Mouse (Mus musculus): ENCODE results near the gene Rpl3. TPM values are rescaled to one million over a fixed set of nuclear protein-coding genes. Genes with fewer than 3 reads are reported as not detected.

Gene Rpl3
- polyA plus RNA-seq, 1 experiment from 2014 or later: 980 TPM

DNA sequence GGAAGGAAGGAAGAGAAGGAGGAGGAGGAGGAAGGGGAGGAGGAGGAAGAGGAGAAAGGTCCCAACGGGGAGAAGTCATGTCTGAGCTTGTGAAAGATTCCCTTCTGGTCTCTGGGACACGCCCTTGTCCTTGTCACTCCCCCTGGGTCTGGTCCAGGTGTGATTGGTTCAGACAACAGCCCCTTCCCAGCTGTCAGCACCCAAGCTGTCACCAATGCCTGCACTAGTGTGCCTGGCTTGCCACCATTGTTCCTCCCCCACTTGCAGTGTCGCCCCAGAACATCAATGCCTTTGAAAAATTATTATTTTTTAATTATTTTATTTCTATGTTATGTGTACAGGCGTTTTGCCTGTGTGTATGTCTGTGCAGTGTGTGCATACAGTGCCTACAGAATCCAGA lies 22.5 kb downstream of the Rpl3 start:
- 0 out of 2 replicates have a peak, but pooled peaks cover 4% of the 10 kb centered on the region for H3K27me3 ChIP-seq (ENCODE audit: insufficient read depth, poor library complexity, severe bottlenecking)
- no peaks in the 10 kb centered on the region for H3K36me3 ChIP-seq
- H3K4me3 ChIP-seq: no peak overlapping the region
- peaks cover 26% of the 10 kb centered on the region for H3K4me1 ChIP-seq
- DNase-seq (ENCODE audit: low spot score): no peak
- H3K9me3 ChIP-seq: no peaks in the 10 kb centered on the region
- H3K27ac ChIP-seq: no peak overlapping the region
- WGBS: 60% methylated on average over 4 of the region's 4 CpGs

- 54% methylated on average over 3 of the region's 3 CpGs for WGBS
Measured at GRCm38 (mm10) chr15:80066538-80066937, 25.1 kb downstream of the Rpl3 start.

DNA sequence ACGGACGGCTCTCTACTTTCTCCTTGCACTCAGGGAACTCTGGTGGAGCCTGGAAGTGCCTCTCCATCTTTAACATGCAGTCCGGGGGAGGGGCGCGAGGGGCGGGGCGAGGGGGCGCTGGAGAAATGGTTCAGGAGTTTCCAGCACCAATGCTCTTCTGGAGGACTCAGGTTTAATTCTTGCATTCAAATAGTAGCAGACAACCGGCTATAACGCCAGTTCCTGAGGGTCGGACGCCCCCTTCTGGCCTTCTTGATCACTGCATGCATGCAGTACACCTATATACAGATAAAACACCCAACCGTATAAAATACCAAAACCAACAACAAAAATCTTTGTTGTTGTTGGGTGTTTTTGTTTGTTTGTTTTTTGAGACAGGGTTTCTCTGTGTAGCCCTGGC lies 26.3 kb downstream of the Rpl3 start:
- no peak overlapping the region for H3K4me3 ChIP-seq
- no peak for DNase-seq (ENCODE audit: low spot score)
- H3K27ac ChIP-seq: no peak overlapping the region
- H3K36me3 ChIP-seq: no peaks in the 10 kb centered on the region
- no peaks in the 10 kb centered on the region for H3K9me3 ChIP-seq
- peaks cover 24% of the 10 kb centered on the region; the same call in 1 of the 2 replicates for H3K4me1 ChIP-seq
- H3K27me3 ChIP-seq (ENCODE audit: insufficient read depth, poor library complexity, severe bottlenecking): peaks cover 22% of the 10 kb centered on the region; the same call in 1 of the 2 replicates
- WGBS: 15% methylated on average over 13 of the region's 13 CpGs

More at GRCm38 (mm10) chr15:80066538-80066937, 25.1 kb downstream of the Rpl3 start:
- H3K27ac ChIP-seq: no peak overlapping the region
- no peak overlapping the region for H3K4me3 ChIP-seq
- peaks cover 27% of the 10 kb centered on the region for H3K4me1 ChIP-seq
- H3K9me3 ChIP-seq: no peaks in the 10 kb centered on the region
- DNase-seq (ENCODE audit: low spot score): no peak
- H3K36me3 ChIP-seq: no peaks in the 10 kb centered on the region
- H3K27me3 ChIP-seq (ENCODE audit: insufficient read depth, poor library complexity, severe bottlenecking): peaks cover 17% of the 10 kb centered on the region; the same call in 1 of the 2 replicates

GRCm38 (mm10) chr15:80064965-80065364 lies 26.7 kb downstream of the Rpl3 start:
- DNase-seq (ENCODE audit: low spot score): no peak
- Histone ChIP-seq H3K4me1 (peaks cover 19% of the 10 kb centered on the region; the same call in 1 of the 2 replicates), H3K27ac (no peak overlapping the region), H3K9me3 (no peaks in the 10 kb centered on the region), H3K36me3 (no peaks in the 10 kb centered on the region), H3K4me3 (no peak overlapping the region), H3K27me3 (ENCODE audit: insufficient read depth, poor library complexity, severe bottlenecking) (peaks cover 22% of the 10 kb centered on the region; the same call in 1 of the 2 replicates)
- WGBS: 78% methylated on average over 5 of the region's 5 CpGs

DNA sequence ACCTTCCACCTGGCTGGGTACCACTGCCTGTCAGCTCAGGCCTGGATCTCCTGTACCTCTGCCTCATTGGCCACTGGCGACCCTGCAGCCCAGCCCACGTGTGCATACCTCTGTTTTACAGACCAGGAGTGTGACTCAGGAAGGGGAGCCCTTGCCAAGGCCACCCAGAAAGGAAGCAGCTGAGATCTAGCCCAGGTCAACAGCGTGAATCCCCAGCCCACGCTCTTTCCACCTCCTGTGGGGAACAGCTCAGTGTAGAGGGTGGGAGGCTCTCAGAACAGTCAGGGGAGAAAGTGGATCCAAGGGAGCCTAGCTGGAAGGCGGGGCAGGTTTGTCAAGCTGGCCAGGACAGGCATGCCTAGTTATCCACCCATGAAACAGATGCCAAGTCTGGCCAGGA lies 28.8 kb downstream of the Rpl3 start:
- WGBS: 51% methylated on average over 5 of the region's 5 CpGs
- peak overlapping the region; percentile 16; the same call in 1 of the 2 replicates for H3K27ac ChIP-seq
- H3K4me3 ChIP-seq: no peak overlapping the region
- H3K27me3 ChIP-seq (ENCODE audit: insufficient read depth, poor library complexity, severe bottlenecking): peaks cover 22% of the 10 kb centered on the region; the same call in 1 of the 2 replicates
- 0 out of 2 replicates have a peak, but pooled peaks cover 15% of the 10 kb centered on the region for H3K4me1 ChIP-seq
- DNase-seq (ENCODE audit: low spot score): no peak
- H3K36me3 ChIP-seq: no peaks in the 10 kb centered on the region
- no peaks in the 10 kb centered on the region for H3K9me3 ChIP-seq

DNA sequence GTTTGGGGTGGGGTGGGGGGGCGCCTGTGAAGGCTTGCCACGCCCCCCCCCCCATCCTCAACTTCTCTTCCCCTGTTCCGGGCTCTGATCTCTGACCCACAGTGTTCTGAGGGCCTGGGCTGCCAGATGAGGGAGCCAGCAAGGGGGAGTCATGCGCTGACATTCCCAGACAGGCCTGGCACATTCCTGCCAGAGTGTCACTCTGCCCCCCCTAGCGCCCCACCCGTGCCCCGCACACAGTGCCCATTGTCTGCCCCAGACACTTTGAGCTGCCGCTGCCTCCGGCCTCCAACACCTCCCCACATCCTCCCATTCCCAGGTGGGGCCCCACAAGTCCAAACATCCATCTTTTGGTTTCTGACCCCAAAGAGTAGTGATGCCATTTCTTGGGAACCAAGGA lies 29.3 kb downstream of the Rpl3 start:
- Histone ChIP-seq H3K36me3 (no peaks in the 10 kb centered on the region), H3K4me3 (no peak overlapping the region), H3K9me3 (no peaks in the 10 kb centered on the region), H3K4me1 (0 out of 2 replicates have a peak, but pooled peaks cover 14% of the 10 kb centered on the region), H3K27me3 (ENCODE audit: insufficient read depth, poor library complexity, severe bottlenecking) (peaks cover 22% of the 10 kb centered on the region; the same call in 1 of the 2 replicates), H3K27ac (0 out of 2 replicates have a peak overlapping the region, but pooled peaks have one; percentile 16)
- DNase-seq (ENCODE audit: low spot score): no peak
- 71% methylated on average over 7 of the region's 9 CpGs for WGBS

DNA sequence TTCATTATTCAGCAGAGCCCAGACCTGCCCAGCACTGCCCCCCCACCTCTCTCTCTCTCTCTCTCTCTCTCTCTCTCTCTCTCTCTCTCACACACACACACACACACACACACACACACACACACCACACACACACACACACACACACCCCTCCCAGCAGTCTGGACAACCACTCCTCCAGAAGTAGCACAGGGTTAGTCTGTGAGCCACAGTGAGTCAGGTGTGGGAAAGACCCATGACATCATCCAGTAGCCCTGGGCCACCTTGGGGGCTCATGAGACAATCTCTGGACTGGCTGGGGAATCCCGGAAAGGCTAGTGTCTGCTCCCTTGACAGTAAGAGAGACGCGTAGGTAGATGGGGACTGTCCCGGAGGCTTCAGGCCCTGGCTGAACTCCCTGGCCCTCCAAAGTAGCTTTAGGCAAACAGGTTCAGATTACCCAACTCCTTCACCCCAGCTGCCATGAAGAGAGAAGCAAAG lies 30.6 kb downstream of the Rpl3 start:
- H3K4me1 ChIP-seq: 0 out of 2 replicates have a peak, but pooled peaks cover 12% of the 10 kb centered on the region
- no peaks in the 10 kb centered on the region for H3K9me3 ChIP-seq
- DNase-seq (ENCODE audit: low spot score): no peak
- no peak overlapping the region for H3K4me3 ChIP-seq
- peaks cover 22% of the 10 kb centered on the region; the same call in 1 of the 2 replicates for H3K27me3 ChIP-seq (ENCODE audit: insufficient read depth, poor library complexity, severe bottlenecking)
- WGBS: 74% methylated on average over 4 of the region's 4 CpGs
- no peaks in the 10 kb centered on the region for H3K36me3 ChIP-seq
- no peak overlapping the region for H3K27ac ChIP-seq

DNA sequence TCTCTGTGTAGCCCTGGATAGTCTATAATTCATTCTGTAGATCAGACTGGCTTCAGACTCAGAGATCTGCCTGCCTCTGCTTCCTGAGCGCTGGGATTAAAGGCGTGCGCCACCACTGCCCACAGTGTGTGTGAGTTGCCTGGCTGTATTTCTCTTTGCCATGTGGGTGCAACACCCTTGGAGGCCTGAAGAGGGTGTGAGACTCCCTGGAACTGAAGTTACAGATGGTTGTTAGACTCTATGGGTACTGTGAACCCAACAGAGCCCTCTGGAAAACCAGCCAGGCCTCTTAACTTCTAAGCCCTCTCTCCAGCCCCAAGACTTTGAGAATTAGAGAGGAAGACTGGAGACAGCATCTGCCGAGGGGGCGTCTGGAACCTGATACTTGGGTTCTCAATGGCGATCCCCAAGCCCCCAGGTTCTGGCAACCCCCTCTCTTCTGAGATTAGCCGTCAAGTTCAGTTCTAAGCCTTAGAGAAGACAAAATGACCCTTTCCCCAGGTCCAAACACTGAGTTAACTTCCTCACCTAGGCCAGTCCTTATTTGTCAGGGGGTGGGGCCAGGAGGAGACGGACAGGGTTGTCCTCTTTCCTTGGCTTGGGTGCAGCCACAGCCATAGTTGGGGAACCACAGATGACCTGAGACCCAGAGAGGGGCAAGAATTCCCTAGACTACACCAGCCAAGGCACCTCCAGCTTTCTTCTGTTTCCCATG lies 31.2 kb downstream of the Rpl3 start:
- H3K27me3 ChIP-seq (ENCODE audit: insufficient read depth, poor library complexity, severe bottlenecking): peaks cover 22% of the 10 kb centered on the region; the same call in 1 of the 2 replicates
- 0 out of 2 replicates have a peak, but pooled peaks cover 12% of the 10 kb centered on the region for H3K4me1 ChIP-seq
- H3K9me3 ChIP-seq: no peaks in the 10 kb centered on the region
- H3K36me3 ChIP-seq: no peaks in the 10 kb centered on the region
- 93% methylated on average over 8 of the region's 8 CpGs for WGBS
- no peak overlapping the region for H3K27ac ChIP-seq
- DNase-seq (ENCODE audit: low spot score): no peak
- H3K4me3 ChIP-seq: no peak overlapping the region

DNA sequence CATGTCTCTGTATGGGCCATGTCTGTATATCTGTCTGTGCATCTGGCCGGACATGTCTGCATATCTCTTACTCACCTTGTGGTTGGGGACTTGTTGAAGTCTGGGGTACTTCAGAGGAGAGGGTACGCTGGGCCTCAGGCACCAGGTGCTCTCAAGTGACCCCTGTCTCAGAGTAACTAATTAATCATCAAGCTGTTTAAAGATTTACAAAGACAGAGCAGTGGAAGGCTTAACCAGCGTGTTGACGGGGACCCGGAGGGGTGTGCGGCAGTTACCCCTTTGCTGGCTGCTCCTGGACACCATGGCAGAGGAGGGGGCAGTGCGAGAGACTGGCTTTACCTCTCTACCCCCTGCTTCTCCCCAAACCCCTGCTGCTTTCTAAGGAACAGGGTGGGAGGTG lies 32.1 kb downstream of the Rpl3 start:
- WGBS: 70% methylated on average over 7 of the region's 7 CpGs
- H3K36me3 ChIP-seq: no peaks in the 10 kb centered on the region
- no peak overlapping the region for H3K4me3 ChIP-seq
- H3K27ac ChIP-seq: no peak overlapping the region
- no peak for DNase-seq (ENCODE audit: low spot score)
- no peaks in the 10 kb centered on the region for H3K9me3 ChIP-seq
- peaks cover 22% of the 10 kb centered on the region; the same call in 1 of the 2 replicates for H3K27me3 ChIP-seq (ENCODE audit: insufficient read depth, poor library complexity, severe bottlenecking)
- H3K4me1 ChIP-seq: peaks cover 12% of the 10 kb centered on the region

- WGBS: 91% methylated on average over 7 of the region's 7 CpGs
- Histone ChIP-seq H3K4me3 (no peak overlapping the region), H3K27ac (no peak overlapping the region), H3K27me3 (ENCODE audit: insufficient read depth, poor library complexity, severe bottlenecking) (peaks cover 11% of the 10 kb centered on the region; the same call in 1 of the 2 replicates), H3K9me3 (no peaks in the 10 kb centered on the region), H3K36me3 (no peaks in the 10 kb centered on the region), H3K4me1 (peaks cover 25% of the 10 kb centered on the region)
- no peak for DNase-seq (ENCODE audit: low spot score)
Measured at GRCm38 (mm10) chr15:80058151-80058550, 33.5 kb downstream of the Rpl3 start.

- H3K27ac ChIP-seq: peak overlapping the region; percentile 81
- 51% methylated on average over 7 of the region's 7 CpGs for WGBS
- no peaks in the 10 kb centered on the region for H3K9me3 ChIP-seq
- 0 out of 2 replicates have a peak, but pooled peaks cover 3% of the 10 kb centered on the region for H3K27me3 ChIP-seq (ENCODE audit: insufficient read depth, poor library complexity, severe bottlenecking)
- H3K4me3 ChIP-seq: no peak overlapping the region
- no peaks in the 10 kb centered on the region for H3K36me3 ChIP-seq
- H3K4me1 ChIP-seq: peaks cover 36% of the 10 kb centered on the region
- DNase-seq (ENCODE audit: low spot score): peak; percentile 89
Measured at GRCm38 (mm10) chr15:80054034-80054710, 37.5 kb downstream of the Rpl3 start.

GRCm38 (mm10) chr15:80053381-80054033 lies 38.2 kb downstream of the Rpl3 start:
- H3K27me3 ChIP-seq (ENCODE audit: insufficient read depth, poor library complexity, severe bottlenecking): 0 out of 2 replicates have a peak, but pooled peaks cover 3% of the 10 kb centered on the region
- H3K36me3 ChIP-seq: no peaks in the 10 kb centered on the region
- WGBS: 72% methylated on average over 8 of the region's 8 CpGs
- peaks cover 42% of the 10 kb centered on the region for H3K4me1 ChIP-seq
- H3K9me3 ChIP-seq: no peaks in the 10 kb centered on the region
- H3K27ac ChIP-seq: peak overlapping the region; percentile 81
- no peak for DNase-seq (ENCODE audit: low spot score)
- no peak overlapping the region for H3K4me3 ChIP-seq
